Mouse (Mus musculus): ENCODE measurements around the gene Nhlrc1.

The Nhlrc1 gene

DNA sequence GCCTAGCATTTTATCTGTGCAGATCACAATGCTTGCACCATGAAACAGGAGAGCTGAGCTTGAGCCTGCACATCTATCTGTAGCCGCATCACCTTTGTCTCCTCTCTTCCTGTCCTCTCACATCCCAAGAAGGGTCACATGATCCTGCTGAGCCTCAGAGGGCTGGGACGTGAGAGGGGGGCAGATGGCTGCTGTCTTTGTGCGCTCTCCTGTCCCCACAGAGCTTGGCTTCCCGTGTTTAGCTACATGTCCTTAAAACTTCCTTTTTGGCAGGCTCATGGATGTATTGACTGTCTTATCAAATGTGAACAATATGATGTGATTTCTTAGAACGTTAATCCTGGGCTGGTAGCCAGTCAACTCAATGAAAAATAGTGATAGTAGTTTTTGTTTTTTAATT, 15.2 kb downstream of the Nhlrc1 start:
- DNase-seq: no peak

GRCm38 (mm10) chr13:46997355-46997754, 17.3 kb downstream of the Nhlrc1 start:
- DNase-seq: no peak

- DNase-seq: peak; percentile 74
Observed at GRCm38 (mm10) chr13:46993274-46993551, 21.4 kb downstream of the Nhlrc1 start.

- peak; percentile 69 for DNase-seq
Observed at GRCm38 (mm10) chr13:46992516-46993273, 22.0 kb downstream of the Nhlrc1 start.

- DNase-seq: peak; percentile 35
Observed at GRCm38 (mm10) chr13:46990376-46991011, 24.2 kb downstream of the Nhlrc1 start.

DNA sequence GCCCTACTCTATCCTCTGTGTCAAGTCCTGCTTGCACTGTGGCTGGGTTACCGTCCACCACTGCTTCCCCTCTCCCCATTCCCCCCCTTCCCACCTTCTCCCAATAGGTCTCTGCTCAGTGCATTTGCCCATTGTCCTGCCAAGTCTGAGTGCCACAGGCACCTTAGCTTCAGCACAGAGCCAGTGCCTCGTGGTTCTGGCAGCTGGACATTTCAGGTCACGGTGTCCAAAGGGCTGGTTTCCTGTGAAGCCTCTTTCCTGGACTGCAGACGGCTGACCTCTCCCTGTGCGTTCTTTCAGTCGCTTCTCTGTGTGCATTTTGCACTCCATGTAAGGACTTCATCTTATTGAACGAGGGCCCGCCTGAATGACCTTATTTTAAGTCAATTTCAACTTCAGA, 26.7 kb downstream of the Nhlrc1 start:
- no peak for DNase-seq

DNA sequence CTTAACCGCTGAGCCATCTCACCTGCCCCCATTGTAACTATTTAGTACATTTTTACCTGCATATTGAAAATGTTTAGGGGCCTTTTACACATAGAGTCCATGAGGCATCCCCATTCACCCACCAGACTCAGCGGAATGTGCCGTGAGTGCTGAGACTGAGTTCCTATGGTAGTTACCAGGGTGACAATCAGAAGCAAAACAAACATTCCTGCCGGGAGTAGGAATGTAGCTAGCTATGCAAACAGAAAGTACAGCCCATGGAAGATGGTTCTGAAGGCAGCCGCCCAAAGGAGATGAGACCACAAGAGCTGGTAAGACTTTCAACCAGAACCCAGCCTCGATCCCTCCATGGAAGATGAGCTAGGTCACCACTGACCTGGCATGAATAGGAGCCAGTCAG, 28.4 kb downstream of the Nhlrc1 start:
- DNase-seq: no peak

- DNase-seq: no peak
Observed at GRCm38 (mm10) chr13:46983878-46984277, 30.8 kb downstream of the Nhlrc1 start.

DNA sequence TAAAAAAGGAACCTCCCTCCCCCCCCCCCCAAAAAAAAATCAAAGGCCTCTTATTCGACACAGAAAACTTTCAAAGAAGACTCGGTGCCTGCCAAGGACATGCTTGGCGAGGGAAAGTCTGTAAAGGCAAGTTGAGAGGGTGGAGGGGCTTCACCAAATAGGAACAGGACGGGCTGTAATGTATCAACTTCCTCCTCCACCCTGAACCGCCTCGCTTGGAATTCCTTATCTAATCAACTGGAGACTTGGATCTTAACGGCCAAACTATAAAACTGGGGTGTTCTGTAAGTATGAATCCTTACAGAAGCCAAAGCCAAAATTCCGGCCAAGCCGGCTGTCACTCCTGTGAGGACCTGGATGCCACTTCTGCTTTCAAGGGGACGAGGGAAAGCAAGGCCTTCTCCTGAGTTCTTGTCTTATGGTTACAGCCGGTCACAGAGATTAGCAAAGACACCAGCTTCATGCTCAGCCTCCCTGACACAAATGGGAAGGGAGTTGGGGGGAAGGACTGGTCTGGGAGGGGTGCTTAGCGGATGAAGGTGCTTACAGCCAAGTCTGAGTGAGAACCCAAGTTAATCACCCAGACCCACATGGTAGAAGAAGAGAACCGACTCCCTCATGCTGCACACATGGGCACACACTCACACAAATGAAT, 34.7 kb downstream of the Nhlrc1 start:
- no peak for DNase-seq

- DNase-seq: no peak
Observed at GRCm38 (mm10) chr13:46976532-46976931, 38.1 kb downstream of the Nhlrc1 start.

DNA sequence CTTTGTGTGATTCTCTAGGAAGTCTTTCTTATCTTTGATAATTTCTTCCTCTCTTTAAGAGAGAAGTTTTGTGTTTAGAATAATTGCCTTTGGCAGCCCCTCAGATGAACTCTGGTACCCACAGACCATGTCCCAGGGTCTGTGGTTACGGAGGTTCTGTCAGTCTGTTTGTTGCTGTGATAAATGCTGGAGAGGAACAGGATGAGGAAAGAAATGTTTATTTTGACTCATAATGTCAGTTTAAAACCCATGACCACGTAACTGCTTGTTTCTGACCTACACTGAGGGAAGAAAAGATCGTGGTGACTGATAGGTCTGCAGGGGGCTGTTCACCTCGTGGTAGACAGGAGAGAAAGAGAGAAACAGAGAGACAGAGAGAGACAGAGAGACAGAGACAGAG, 38.7 kb downstream of the Nhlrc1 start:
- DNase-seq: no peak

GRCm38 (mm10) chr13:46975031-46975551, 39.6 kb downstream of the Nhlrc1 start:
- DNase-seq: no peak

GRCm38 (mm10) chr13:46970286-46970945, 44.2 kb downstream of the Nhlrc1 start:
- no peak for DNase-seq

DNA sequence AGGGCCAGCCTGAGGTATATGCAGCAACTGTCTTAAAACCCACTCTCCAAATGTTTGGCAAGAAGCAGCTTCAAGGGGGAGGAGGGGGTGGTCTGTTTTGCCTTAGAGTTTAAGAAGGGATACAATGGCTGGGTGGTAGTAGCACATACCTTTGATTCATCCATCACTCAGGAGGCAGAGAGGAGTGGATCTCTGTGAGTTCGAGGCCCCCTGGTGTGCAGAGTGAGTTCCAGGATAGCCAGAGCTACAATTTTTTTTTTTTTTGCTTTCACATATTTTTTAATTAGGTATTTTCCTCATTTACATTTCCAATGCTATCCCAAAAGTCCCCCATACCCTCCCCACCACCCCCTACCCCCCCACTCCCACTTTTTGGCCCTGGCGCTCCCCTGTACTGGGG, 46.0 kb downstream of the Nhlrc1 start:
- DNase-seq: no peak

GRCm38 (mm10) chr13:46967308-46967707, 47.3 kb downstream of the Nhlrc1 start:
- DNase-seq: no peak
